Mouse (Mus musculus) liver, embryonic 14.5 days (tissue): Measurements from ENCODE around the gene Fam172a.

Experiments used
- CTCF ChIP-seq: IDR thresholded peaks from 2 replicates; pipeline ENCODE4 v1.5.1; 2016; ENCODE audit warnings: antibody characterized with exemption, low read depth, control low read depth
- EP300 ChIP-seq: IDR thresholded peaks from 2 replicates; pipeline ENCODE4 v1.6.1; 2016; ENCODE audit warnings: antibody characterized with exemption, low read depth

DNA sequence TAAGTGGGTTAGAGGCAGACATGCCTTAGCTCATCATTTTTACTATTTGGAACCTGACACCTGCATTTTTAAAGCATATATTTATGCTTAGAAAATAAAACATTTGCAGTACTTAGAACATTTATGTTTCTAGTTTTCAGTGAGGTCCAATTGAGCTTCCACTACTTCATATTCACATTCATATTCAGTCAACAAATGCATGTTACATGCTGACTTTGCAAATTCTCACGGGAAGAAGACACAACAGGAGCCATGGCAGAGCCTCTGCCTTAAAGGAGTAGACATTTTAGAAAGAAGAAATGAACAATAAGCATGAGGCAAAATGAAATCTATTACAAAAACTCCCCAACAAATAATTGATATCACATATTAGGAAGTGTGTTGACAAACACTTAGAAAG lies 416.9 kb downstream of the Fam172a start:
- TF ChIP-seq CTCF (no peak), EP300 (no peak)
